Mouse (Mus musculus) neural tube, embryonic 13.5 days (tissue): ENCODE results near the gene Shroom3. TPM values are rescaled to one million over a fixed set of nuclear protein-coding genes. Genes with fewer than 3 reads are reported as not detected.

Source experiments
- ATAC-seq: fragments of 200-750 bp; cut with Nextera tagmentation; 2 replicates; pipeline ENCODE4 v1.8.0; 2017; ENCODE audit warnings: low read depth, mild to moderate bottlenecking, moderate TSS enrichment, moderate library complexity
- H3K27ac ChIP-seq: fragments of 300-500 bp; sonication (generic); replicated peaks from 2 replicates; pipeline ENCODE4 v1.5.1; 2015; ENCODE audit warnings: moderate library complexity, mild to moderate bottlenecking, inconsistent platforms
- H3K27me3 ChIP-seq: fragments of 300-500 bp; sonication (generic); 2 replicates; pipeline ENCODE4 v1.6.1; 2015; ENCODE audit warnings: mild to moderate bottlenecking, inconsistent platforms
- H3K36me3 ChIP-seq: fragments of 300-500 bp; sonication (generic); 2 replicates; pipeline ENCODE4 v1.6.1; 2015; ENCODE audit warnings: mild to moderate bottlenecking, inconsistent platforms
- H3K4me1 ChIP-seq: fragments of 300-500 bp; sonication (generic); replicated peaks from 2 replicates; pipeline ENCODE4 v1.6.1; 2015; ENCODE audit warnings: inconsistent platforms
- H3K4me2 ChIP-seq: fragments of 300-500 bp; sonication (generic); 2 replicates; pipeline ENCODE4 v1.6.1; 2015; ENCODE audit warnings: inconsistent platforms, mild to moderate bottlenecking, moderate library complexity
- H3K4me3 ChIP-seq: fragments of 300-500 bp; sonication (generic); 2 replicates; pipeline ENCODE4 v1.5.1; 2015; ENCODE audit warnings: mild to moderate bottlenecking, inconsistent platforms
- H3K9ac ChIP-seq: fragments of 300-500 bp; sonication (generic); 2 replicates; pipeline ENCODE4 v1.6.1; 2015; ENCODE audit warnings: moderate library complexity, mild to moderate bottlenecking, inconsistent platforms
- H3K9me3 ChIP-seq: fragments of 300-500 bp; sonication (generic); 2 replicates; pipeline ENCODE4 v1.6.1; 2016; ENCODE audit warnings: inconsistent platforms
- WGBS: fragments of 180-500 bp; shearing (Covaris S2); methylation state at CpG from one replicate; pipeline ENCODE4 v1.1.7; 2015; 5-methylcytosine and 5-hydroxymethylcytosine counted together
- polyA plus RNA-seq: library from polyadenylated mRNA; unstranded; fragments of >200 nt; fragmentation: Nextera tagmentation; extraction: Ambion mirVana; gene quantifications from 2 replicates; pipeline ENCODE4 v1.2.1, GENCODE M21; 2015

Shroom3 gene
- polyA plus RNA-seq, 1 experiment from 2014 or later = 1.7 TPM

DNA sequence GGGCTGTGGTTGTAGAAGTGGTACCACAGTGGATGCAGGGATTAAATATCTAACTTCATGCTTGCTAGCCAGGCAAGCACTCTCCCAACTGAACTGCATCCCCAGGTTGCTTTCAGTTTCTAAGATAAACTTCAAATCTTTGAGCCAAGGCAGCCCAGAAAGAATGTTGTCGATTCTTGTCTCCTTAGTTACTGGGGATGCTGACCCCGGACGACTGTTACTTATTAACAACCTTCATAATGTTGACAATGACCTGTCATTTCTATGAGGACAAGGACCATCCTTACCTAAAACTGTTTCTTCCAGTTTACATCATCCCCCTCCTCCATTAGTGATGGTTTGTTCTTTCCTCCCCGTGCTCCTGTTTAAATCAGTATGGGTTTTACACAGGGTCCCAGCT, 210.0 kb downstream of the Shroom3 start:
- no peaks in the 10 kb centered on the region for H3K27me3 ChIP-seq
- WGBS = 17% methylated on average over 4 of the region's 4 CpGs
- ATAC-seq = no peak
- H3K4me3 ChIP-seq = no peak overlapping the region
- no peak overlapping the region for H3K9ac ChIP-seq
- H3K9me3 ChIP-seq = no peaks in the 10 kb centered on the region
- H3K4me1 ChIP-seq = peaks cover 30% of the 10 kb centered on the region
- no peak overlapping the region for H3K27ac ChIP-seq
- H3K36me3 ChIP-seq = no peaks in the 10 kb centered on the region
- no peak overlapping the region for H3K4me2 ChIP-seq

DNA sequence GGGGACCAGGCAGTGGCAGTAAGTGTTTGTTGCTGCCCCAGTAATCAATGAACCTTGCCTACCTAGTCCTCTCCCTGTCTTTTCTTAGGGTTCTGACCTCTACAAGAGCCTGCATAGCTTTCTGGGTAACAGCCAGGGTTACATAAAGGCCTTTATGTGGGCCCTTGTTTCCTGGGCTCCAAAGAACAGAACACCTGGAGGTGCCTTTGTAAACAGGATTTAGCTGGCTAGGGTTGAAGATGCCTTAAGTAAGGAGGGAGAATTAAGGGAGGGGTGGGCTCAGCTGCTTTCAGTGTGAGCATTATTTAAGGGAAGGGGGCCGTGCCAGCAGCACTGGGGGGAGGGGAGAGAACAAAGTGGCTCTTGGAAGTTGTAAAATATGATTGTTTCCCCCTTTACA, 210.5 kb downstream of the Shroom3 start:
- Histone ChIP-seq H3K27ac (no peak overlapping the region), H3K36me3 (no peaks in the 10 kb centered on the region), H3K4me2 (no peak overlapping the region), H3K9ac (no peak overlapping the region), H3K4me1 (peaks cover 34% of the 10 kb centered on the region), H3K9me3 (no peaks in the 10 kb centered on the region), H3K27me3 (no peaks in the 10 kb centered on the region), H3K4me3 (no peak overlapping the region)
- WGBS = 0% methylated on average over 1 of the region's 1 CpGs
- no peak for ATAC-seq

DNA sequence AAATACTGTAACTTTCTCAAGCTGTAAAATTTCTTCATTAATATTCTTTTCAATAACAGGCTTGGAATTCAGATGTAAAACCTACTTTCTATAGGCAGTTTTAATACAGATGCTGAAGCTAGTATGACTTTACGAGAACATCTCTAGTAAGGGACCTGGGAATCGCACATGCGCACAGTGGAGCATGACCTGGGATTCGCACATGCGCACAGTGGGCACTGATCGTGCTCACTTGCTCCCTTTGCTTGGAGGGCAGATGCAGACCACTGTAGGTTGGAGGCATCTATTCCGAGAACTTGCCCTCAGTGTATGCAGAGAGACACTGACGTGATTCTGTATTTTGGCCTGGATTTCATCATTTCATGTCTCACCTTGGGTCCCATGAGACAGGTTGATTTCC, 212.6 kb downstream of the Shroom3 start:
- Histone ChIP-seq H3K36me3 (no peaks in the 10 kb centered on the region), H3K27me3 (no peaks in the 10 kb centered on the region; the same call in 1 of the 2 replicates), H3K9ac (no peak overlapping the region), H3K4me3 (no peak overlapping the region), H3K4me1 (peaks cover 51% of the 10 kb centered on the region), H3K27ac (no peak overlapping the region), H3K9me3 (no peaks in the 10 kb centered on the region), H3K4me2 (no peak overlapping the region)
- ATAC-seq = no peak
- 88% methylated on average over 8 of the region's 8 CpGs for WGBS

DNA sequence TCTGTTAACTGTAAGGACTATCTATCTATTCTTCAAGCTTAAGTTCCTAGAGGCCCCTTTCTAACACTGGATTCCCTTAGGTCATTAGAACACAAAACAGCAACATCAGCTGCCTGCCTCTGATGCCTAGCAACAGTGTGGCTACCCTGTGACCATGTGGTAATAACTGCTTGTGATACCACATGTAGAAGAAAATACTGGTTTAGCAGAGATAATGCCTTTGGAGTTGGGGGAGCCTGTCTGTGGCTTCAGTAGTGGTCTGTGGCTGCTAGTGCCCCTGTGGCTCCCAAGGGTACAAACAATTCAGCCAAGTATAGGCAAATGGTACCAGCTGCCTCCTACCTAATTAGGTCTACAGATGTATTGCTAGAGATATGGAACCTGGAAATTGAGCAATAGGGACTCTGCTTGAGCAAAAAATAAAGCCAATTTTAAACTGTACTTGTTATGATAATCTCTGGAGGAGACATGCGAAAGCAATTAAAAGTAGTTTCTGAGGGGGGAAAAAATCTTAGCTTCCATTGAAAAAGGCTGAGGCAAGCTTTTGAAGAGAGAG, 213.6 kb downstream of the Shroom3 start:
- Histone ChIP-seq H3K9ac (no peak overlapping the region), H3K4me1 (peaks cover 51% of the 10 kb centered on the region), H3K4me2 (peak overlapping the region; percentile 96), H3K4me3 (no peak overlapping the region), H3K36me3 (no peaks in the 10 kb centered on the region), H3K27ac (peak overlapping the region; percentile 78; the same call in 1 of the 2 replicates), H3K9me3 (no peaks in the 10 kb centered on the region), H3K27me3 (no peaks in the 10 kb centered on the region; the same call in 1 of the 2 replicates)
- WGBS = 55% methylated on average over 1 of the region's 1 CpGs
- no peak for ATAC-seq

DNA sequence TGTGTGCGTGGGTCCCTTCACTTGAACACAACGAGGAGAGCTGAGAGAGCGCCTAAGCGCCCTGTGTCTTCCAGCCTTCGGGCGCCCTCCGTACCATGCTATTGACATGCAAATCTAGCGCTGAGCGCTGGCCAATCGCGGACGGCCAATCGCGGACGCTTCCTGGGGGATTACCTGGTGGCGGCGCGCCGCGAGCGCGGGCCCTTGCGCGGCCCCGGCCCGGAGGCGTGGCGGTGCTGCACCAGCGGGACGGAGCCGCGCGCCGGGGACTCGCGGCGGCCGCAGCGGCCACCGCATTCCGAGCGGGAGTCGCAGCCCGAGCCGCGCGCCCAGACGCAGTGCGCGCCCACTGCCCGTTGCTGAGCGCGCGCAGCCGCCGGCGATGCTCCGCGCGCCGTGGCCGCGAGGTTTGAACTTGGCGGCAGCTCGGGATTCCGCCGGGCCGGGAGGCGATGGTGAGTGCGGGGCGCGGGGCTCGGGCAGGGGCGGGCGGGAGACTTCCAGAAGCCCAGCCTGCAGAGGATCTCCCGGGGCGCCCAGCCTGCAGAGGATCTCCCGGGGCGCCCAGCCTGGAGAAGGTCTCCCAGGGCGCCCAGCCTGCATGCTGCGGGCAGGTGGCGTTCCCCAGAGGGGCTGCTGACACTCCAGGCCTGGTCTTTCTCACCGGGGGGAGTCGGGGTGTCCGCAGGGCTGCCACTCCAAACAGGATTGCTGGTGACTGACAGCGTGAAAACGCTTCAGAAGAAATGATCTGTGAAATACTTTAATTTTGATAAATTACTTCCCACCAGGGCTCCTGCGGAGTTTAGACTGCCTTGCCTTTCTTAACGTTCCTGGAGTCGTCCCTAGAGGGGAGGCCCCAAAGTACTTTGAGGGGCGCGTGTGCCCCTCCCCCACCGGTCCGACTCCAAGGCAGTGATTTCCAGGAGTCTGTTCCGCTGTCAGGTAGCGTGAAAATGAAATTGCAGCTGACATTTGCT, 214.8 kb downstream of the Shroom3 start:
- ATAC-seq = peak; percentile 95
- Histone ChIP-seq H3K4me2 (peak overlapping the region; percentile 96), H3K9ac (peak overlapping the region; percentile 86), H3K4me3 (peak overlapping the region; percentile 71), H3K36me3 (no peaks in the 10 kb centered on the region), H3K27me3 (no peaks in the 10 kb centered on the region; the same call in 1 of the 2 replicates), H3K9me3 (no peaks in the 10 kb centered on the region), H3K27ac (peak overlapping the region; percentile 78), H3K4me1 (peaks cover 51% of the 10 kb centered on the region)
- under 1% methylated on average over 96 of the region's 96 CpGs for WGBS

DNA sequence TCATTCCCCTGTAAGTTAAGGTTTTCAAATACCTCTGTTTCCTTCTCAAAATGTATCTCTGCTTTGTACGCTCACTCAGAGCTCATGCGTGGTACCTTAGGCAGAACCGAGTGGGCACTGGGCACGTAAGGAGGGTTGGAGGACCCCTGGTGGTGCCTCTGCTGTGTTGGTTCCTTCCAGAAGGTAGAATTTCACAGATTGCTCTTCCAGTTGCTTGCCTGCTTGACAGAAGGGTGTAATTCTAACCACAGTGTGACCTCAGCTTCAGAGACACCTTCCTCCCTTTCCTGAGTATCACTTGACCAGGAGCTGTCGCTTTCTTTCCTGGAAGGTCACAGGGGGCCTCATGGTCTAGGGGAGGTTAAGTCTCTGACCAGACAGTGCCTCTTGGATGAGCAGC, 217.2 kb downstream of the Shroom3 start:
- Histone ChIP-seq H3K4me3 (no peak overlapping the region), H3K36me3 (no peaks in the 10 kb centered on the region), H3K4me2 (no peak overlapping the region), H3K9ac (no peak overlapping the region), H3K27ac (no peak overlapping the region), H3K4me1 (peaks cover 61% of the 10 kb centered on the region), H3K9me3 (no peaks in the 10 kb centered on the region), H3K27me3 (no peaks in the 10 kb centered on the region; the same call in 1 of the 2 replicates)
- WGBS = 67% methylated on average over 5 of the region's 5 CpGs
- no peak for ATAC-seq

DNA sequence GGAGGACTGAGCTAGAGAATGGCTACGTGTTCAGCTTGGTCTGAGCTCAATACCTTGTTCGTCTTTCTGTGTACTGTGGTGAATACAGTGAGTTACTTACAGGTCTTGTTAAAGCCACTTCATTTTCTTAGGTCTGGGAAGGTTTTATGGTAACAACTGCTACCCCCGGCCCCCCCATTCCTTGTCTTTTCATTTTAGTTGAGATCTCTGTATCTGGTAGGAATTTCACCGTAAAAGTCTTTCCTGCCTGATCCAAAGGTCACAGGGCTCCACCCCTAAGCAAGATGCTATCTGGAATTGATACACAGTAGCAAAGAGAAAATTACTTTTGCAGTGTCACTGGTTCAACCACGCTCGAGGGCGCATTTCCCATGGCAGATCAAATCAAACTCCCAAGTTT, 218.6 kb downstream of the Shroom3 start:
- no peaks in the 10 kb centered on the region; the same call in 1 of the 2 replicates for H3K27me3 ChIP-seq
- no peak overlapping the region for H3K4me2 ChIP-seq
- ATAC-seq = no peak
- no peaks in the 10 kb centered on the region for H3K36me3 ChIP-seq
- WGBS = 68% methylated on average over 7 of the region's 7 CpGs
- no peak overlapping the region for H3K9ac ChIP-seq
- no peak overlapping the region for H3K27ac ChIP-seq
- H3K9me3 ChIP-seq = no peaks in the 10 kb centered on the region
- no peak overlapping the region for H3K4me3 ChIP-seq
- peaks cover 61% of the 10 kb centered on the region for H3K4me1 ChIP-seq

DNA sequence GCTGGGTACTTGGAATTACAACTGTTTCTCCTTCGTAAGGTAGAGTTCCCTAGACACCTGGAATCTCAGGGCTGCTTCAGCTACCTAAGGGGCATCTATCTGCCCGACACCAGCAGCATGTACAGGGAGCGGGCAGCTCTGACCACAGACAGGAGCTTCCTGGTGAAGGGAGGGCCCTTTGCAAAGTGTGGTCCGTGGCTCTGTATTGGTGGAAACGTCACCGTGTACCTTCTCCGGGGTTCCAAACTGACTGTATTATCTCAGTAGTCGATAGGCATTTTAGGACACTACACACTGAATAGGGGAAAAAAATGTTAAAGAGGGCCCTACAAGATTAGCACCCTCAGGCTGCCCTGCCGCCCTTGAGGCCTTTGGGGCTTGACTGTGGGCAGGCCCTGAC, 221.9 kb downstream of the Shroom3 start:
- ATAC-seq = peak; percentile 48
- Histone ChIP-seq H3K4me1 (peaks cover 36% of the 10 kb centered on the region), H3K4me2 (peak overlapping the region; percentile 21; the same call in 1 of the 2 replicates), H3K4me3 (no peak overlapping the region), H3K9ac (peak overlapping the region; percentile 23; the same call in 1 of the 2 replicates), H3K27me3 (no peaks in the 10 kb centered on the region; the same call in 1 of the 2 replicates), H3K36me3 (no peaks in the 10 kb centered on the region), H3K27ac (peak overlapping the region; percentile 75), H3K9me3 (no peaks in the 10 kb centered on the region)
- WGBS = 48% methylated on average over 9 of the region's 9 CpGs

DNA sequence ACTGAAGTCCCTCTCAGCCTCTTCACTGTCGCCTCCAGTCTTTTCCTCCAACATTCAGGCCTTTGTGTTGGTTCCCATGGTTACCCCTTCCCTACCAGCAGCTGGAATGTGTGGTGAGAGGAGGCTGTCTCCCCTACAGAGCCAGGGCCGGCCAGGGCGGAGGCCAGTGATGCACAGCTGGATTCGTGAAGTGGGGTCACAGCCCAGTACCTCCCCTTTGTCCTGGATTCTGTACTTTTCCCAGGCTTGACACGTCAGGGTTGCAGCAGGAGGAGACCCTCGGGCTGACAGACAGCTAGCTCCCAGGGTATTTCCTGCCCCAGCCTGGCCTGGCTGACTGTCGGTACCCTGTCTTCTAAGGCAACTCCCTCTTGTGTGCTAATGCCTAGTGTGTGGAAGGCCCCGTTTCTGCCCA, 222.4 kb downstream of the Shroom3 start:
- no peaks in the 10 kb centered on the region; the same call in 1 of the 2 replicates for H3K27me3 ChIP-seq
- no peak overlapping the region for H3K4me3 ChIP-seq
- H3K36me3 ChIP-seq = no peaks in the 10 kb centered on the region
- H3K9me3 ChIP-seq = no peaks in the 10 kb centered on the region
- peak overlapping the region; percentile 75 for H3K27ac ChIP-seq
- peak overlapping the region; percentile 13; the same call in 1 of the 2 replicates for H3K4me2 ChIP-seq
- ATAC-seq = peak; percentile 90
- H3K9ac ChIP-seq = no peak overlapping the region
- peaks cover 32% of the 10 kb centered on the region for H3K4me1 ChIP-seq
- 3% methylated on average over 8 of the region's 8 CpGs for WGBS

DNA sequence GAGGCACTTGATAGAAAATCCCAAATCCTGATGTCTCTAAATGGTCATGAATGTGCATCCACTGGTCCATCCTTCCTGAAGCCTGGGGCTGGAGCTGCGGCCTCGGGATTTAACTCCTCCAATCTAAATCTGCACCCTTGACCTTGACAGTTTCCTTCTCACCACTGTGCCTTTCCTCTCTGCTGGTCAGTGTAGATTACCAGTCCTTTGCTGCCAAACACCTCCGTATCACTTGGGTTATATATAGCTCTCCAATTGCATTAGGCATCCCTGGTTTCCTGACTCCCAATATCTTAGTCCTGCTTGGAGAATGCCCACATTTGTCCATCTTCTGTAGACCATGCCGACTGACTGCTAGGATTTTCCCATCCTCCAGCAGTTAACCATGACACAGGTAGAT, 225.0 kb downstream of the Shroom3 start:
- Histone ChIP-seq H3K27ac (no peak overlapping the region), H3K36me3 (no peaks in the 10 kb centered on the region), H3K4me1 (peaks cover 31% of the 10 kb centered on the region), H3K9ac (no peak overlapping the region), H3K4me2 (no peak overlapping the region), H3K4me3 (no peak overlapping the region), H3K9me3 (no peaks in the 10 kb centered on the region), H3K27me3 (no peaks in the 10 kb centered on the region)
- WGBS = 92% methylated on average over 4 of the region's 4 CpGs
- ATAC-seq = no peak

DNA sequence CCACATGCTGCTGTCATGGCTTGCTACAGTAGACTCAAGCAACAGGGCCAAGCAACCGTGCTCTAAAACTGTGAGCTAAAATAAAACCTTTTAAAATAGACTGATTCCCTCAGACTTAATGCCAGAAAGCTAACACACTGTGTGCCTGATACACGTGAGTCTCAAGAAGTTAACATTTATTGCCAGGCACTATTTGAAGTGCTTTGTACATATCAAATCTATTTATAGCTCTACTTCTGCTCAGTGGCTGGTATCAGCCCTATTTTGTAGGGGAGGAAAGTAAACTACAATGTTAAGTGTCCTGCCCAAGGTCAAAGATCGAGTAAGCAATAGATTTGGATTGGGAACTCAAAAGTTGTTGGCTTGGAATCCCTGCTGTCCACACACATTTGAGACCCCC, 227.6 kb downstream of the Shroom3 start:
- H3K9ac ChIP-seq = no peak overlapping the region
- no peak overlapping the region for H3K4me2 ChIP-seq
- no peak overlapping the region for H3K4me3 ChIP-seq
- no peaks in the 10 kb centered on the region for H3K27me3 ChIP-seq
- WGBS = 97% methylated on average over 3 of the region's 3 CpGs
- H3K4me1 ChIP-seq = peaks cover 15% of the 10 kb centered on the region
- ATAC-seq = no peak
- no peaks in the 10 kb centered on the region for H3K36me3 ChIP-seq
- no peak overlapping the region for H3K27ac ChIP-seq
- no peaks in the 10 kb centered on the region for H3K9me3 ChIP-seq

DNA sequence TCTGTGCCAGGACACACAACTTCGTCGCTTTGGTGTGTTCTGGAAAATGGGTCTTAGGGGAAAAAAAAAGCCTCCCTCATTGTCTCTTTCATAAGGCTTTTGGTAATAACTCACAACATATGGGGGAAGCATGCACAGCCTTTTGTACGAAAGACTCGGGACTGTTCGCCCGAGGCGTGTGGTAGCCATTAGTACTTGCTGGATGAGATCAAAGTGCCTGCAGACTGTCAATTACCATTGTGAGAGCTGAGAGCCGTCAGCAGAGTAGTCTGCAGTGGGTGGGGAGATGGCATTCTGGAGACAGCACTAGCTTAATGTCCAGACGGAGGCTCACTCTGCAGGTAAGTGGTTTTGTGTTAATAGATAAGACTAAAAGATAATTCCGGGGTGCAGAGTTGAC, 232.2 kb downstream of the Shroom3 start:
- Histone ChIP-seq H3K4me2 (no peak overlapping the region), H3K9ac (no peak overlapping the region), H3K27me3 (no peaks in the 10 kb centered on the region), H3K4me3 (no peak overlapping the region), H3K36me3 (no peaks in the 10 kb centered on the region), H3K9me3 (no peaks in the 10 kb centered on the region), H3K4me1 (peaks cover 33% of the 10 kb centered on the region), H3K27ac (no peak overlapping the region)
- 23% methylated on average over 10 of the region's 10 CpGs for WGBS
- no peak for ATAC-seq
